Mouse (Mus musculus): Measurements from ENCODE around the gene Iqcb1.

- TF ChIP-seq CTCF (IDR thresholded peaks at IDR 0.05) (peak; percentile 85), EP300 (IDR thresholded peaks at IDR 0.05) (peak; percentile 45; the same call in 1 of the 2 replicates)
These were observed 10.8 kb upstream of the Iqcb1 start for GRCm38 (mm10) chr16:36817321-36817926.

All from lung, postnatal 0 days (tissue).